Mouse (Mus musculus) bone marrow, adult 2 months (tissue): ENCODE data around the gene Ap1m2. TPM values are rescaled to one million over a fixed set of nuclear protein-coding genes. Genes with fewer than 3 reads are reported as not detected.

Source experiments
- H3K27ac ChIP-seq: fragments of 200-500 bp; 2 replicates; pipeline ENCODE4 v1.5.1; 2012; ENCODE audit warnings: low read depth, mild to moderate bottlenecking, control low read depth, inconsistent platforms, low read length; ENCODE audit not compliant: control insufficient read depth, poor library complexity, insufficient read depth
- H3K4me1 ChIP-seq: fragments of 200-500 bp; 2 replicates; pipeline ENCODE4 v1.6.1; 2011; ENCODE audit warnings: low read length; ENCODE audit not compliant: control insufficient read depth, insufficient read depth
- H3K4me3 ChIP-seq: fragments of 200-500 bp; replicated peaks from 2 replicates; pipeline ENCODE3; 2011; ENCODE audit warnings: mild to moderate bottlenecking, low read depth, low read length, control low read depth; ENCODE audit not compliant: control insufficient read depth
- CTCF ChIP-seq: fragments of 200-500 bp; IDR thresholded peaks from 2 replicates; pipeline ENCODE4 v1.5.1; 2011; ENCODE audit warnings: low read length, control low read depth; ENCODE audit not compliant: control insufficient read depth, insufficient read depth
- POLR2A ChIP-seq: fragments of 200-500 bp; IDR thresholded peaks from 2 replicates; pipeline ENCODE4 v1.6.1; 2011; ENCODE audit warnings: low read depth, mild to moderate bottlenecking, control low read depth, low read length, borderline replicate concordance; ENCODE audit not compliant: control insufficient read depth
- WGBS: fragments of 180-500 bp; shearing (Covaris S2); methylation state at CpG from one replicate; pipeline ENCODE4 v1.1.7; 2018; 5-methylcytosine and 5-hydroxymethylcytosine counted together
- polyA plus RNA-seq: library from polyadenylated mRNA; stranded (reverse); fragments of >200 nt; gene quantifications from 2 replicates; pipeline ENCODE4 v1.2.4, GENCODE M21; 2011; ENCODE audit warnings: low replicate concordance; ENCODE audit not compliant: missing spikeins, insufficient read depth, insufficient read length

Ap1m2 gene
- polyA plus RNA-seq, 1 experiment: 1.8 TPM

- Histone ChIP-seq H3K4me1 (no peaks in the 10 kb centered on the region; the same call in none of the 2 replicates), H3K4me3 (no peak overlapping the region), H3K27ac (no peak overlapping the region)
- TF ChIP-seq POLR2A: no peak
- TF ChIP-seq CTCF: no peak
- WGBS: 47% methylated on average over 17 of the region's 17 CpGs
These were observed 62.3 kb downstream of the Ap1m2 start for GRCm38 (mm10) chr9:21249629-21250508.

- no peak for TF ChIP-seq POLR2A
- TF ChIP-seq CTCF: no peak
- H3K4me3 ChIP-seq: no peak within 1 kb of the TSS
- H3K4me1 ChIP-seq: peaks cover 2% of the 10 kb centered on the region
These were observed 63.8 kb downstream of the Ap1m2 start, which contains the start of gene S1pr5 for GRCm38 (mm10) chr9:21248326-21248725. Gene S1pr5 (minus strand): TSS chr9:21248443.

GRCm38 (mm10) chr9:21246342-21246741 lies 65.8 kb downstream of the Ap1m2 start:
- Histone ChIP-seq H3K27ac (no peak overlapping the region), H3K4me3 (no peak overlapping the region), H3K4me1 (peaks cover 2% of the 10 kb centered on the region)
- 85% methylated on average over 1 of the region's 1 CpGs for WGBS
- TF ChIP-seq POLR2A (no peak), CTCF (no peak)

More at GRCm38 (mm10) chr9:21248326-21248725, 63.8 kb downstream of the Ap1m2 start, which contains the start of gene S1pr5:
- WGBS: 3% methylated on average over 24 of the region's 30 CpGs
- no peak within 1 kb of the TSS for H3K27ac ChIP-seq

- WGBS: 9% methylated on average over 16 of the region's 16 CpGs
- H3K4me1 ChIP-seq: peaks cover 2% of the 10 kb centered on the region
- no peak overlapping the region for H3K27ac ChIP-seq
- no peak overlapping the region for H3K4me3 ChIP-seq
- no peak for TF ChIP-seq CTCF
- no peak for TF ChIP-seq POLR2A
These were observed 67.0 kb downstream of the Ap1m2 start for GRCm38 (mm10) chr9:21245113-21245487.

- TF ChIP-seq CTCF (no peak), POLR2A (no peak)
- 2% methylated on average over 72 of the region's 72 CpGs for WGBS
- Histone ChIP-seq H3K4me1 (peaks cover 3% of the 10 kb centered on the region), H3K4me3 (peak overlapping the region; percentile 48), H3K27ac (no peak overlapping the region)
These were observed 67.6 kb downstream of the Ap1m2 start for GRCm38 (mm10) chr9:21244428-21245112.

Other genes starting within 250 kb of the Ap1m2 start
- gene Zglp1, start 245.2 kb downstream of the Ap1m2 start, polyA plus RNA-seq: not detected in 2 replicates
- 1.7 TPM in 1 of 2 replicates, not detected in the other for gene Gm49373, start 239.2 kb downstream of the Ap1m2 start, polyA plus RNA-seq
- gene Fdx1l, start 238.7 kb downstream of the Ap1m2 start, polyA plus RNA-seq: 15.2 and 41.9 TPM in 2 replicates
- gene Gm38431, start 220.3 kb downstream of the Ap1m2 start, polyA plus RNA-seq: 2.5 and 4.9 TPM in 2 replicates
- 9.6 and 20.5 TPM in 2 replicates for gene Raver1, start 220.3 kb downstream of the Ap1m2 start, polyA plus RNA-seq
- gene Tyk2, start 181.1 kb downstream of the Ap1m2 start, polyA plus RNA-seq: 15.0 and 27.9 TPM in 2 replicates
- gene Cdc37, start 162.4 kb downstream of the Ap1m2 start, polyA plus RNA-seq: 29.6 and 51.1 TPM in 2 replicates
- 6.5 and 7.9 TPM in 2 replicates for gene Pde4a, start 146.6 kb downstream of the Ap1m2 start, polyA plus RNA-seq
- 24.7 and 35.1 TPM in 2 replicates for gene Keap1, start 73.0 kb downstream of the Ap1m2 start, polyA plus RNA-seq
- gene S1pr5, start 63.9 kb downstream of the Ap1m2 start, polyA plus RNA-seq: 0.65 and 1.00 TPM in 2 replicates
- 42.9 and 74.7 TPM in 2 replicates for gene Atg4d, start 47.0 kb downstream of the Ap1m2 start, polyA plus RNA-seq
- gene Kri1, start 24.4 kb downstream of the Ap1m2 start, polyA plus RNA-seq: 50.1 and 105 TPM in 2 replicates
- gene Cdkn2d, start 20.9 kb downstream of the Ap1m2 start, polyA plus RNA-seq: 84.1 and 99.0 TPM in 2 replicates
- gene Slc44a2, start 8.4 kb upstream of the Ap1m2 start, polyA plus RNA-seq: 57.3 and 106 TPM in 2 replicates
- gene Ilf3, start 55.5 kb upstream of the Ap1m2 start, polyA plus RNA-seq: 24.2 and 40.1 TPM in 2 replicates
- gene Qtrt1, start 99.5 kb upstream of the Ap1m2 start, polyA plus RNA-seq: 24.8 and 56.3 TPM in 2 replicates
- gene Dnm2, start 112.6 kb upstream of the Ap1m2 start, polyA plus RNA-seq: 86.9 and 130 TPM in 2 replicates
- gene Tmed1, start 197.9 kb upstream of the Ap1m2 start, polyA plus RNA-seq: 6.7 and 7.6 TPM in 2 replicates
- 53.1 and 110 TPM in 2 replicates for gene AB124611, start 213.8 kb upstream of the Ap1m2 start, polyA plus RNA-seq
- gene Carm1, start 234.6 kb upstream of the Ap1m2 start, polyA plus RNA-seq: 29.7 and 37.6 TPM in 2 replicates